Mouse (Mus musculus) bone marrow macrophage, adult 2 months (primary cell): ENCODE measurements at regions not wholly inside any gene's neighbourhood (a gene's known extent, or its start where the extent isn't known, plus 50 kb on each side); places are given as distances from the start of the nearest gene placed in this dataset.

Experiments
- H3K27ac ChIP-seq: 2 replicates; pipeline ENCODE4 v1.5.1; 2012; ENCODE audit warnings: low read depth, low read length; ENCODE audit not compliant: insufficient read depth
- H3K4me1 ChIP-seq: 2 replicates; pipeline ENCODE4 v1.6.1; 2012; ENCODE audit warnings: low read length; ENCODE audit not compliant: control insufficient read depth, insufficient read depth
- H3K4me3 ChIP-seq: 2 replicates; pipeline ENCODE4 v1.5.1; 2012; ENCODE audit warnings: mild to moderate bottlenecking, low read length, moderate library complexity; ENCODE audit not compliant: insufficient read depth
- CTCF ChIP-seq: IDR thresholded peaks from 2 replicates; pipeline ENCODE4 v1.5.1; 2012; ENCODE audit warnings: low read depth, mild to moderate bottlenecking, low read length, moderate library complexity
- POLR2A ChIP-seq: IDR thresholded peaks from 2 replicates; pipeline ENCODE4 v1.6.1; 2012; ENCODE audit warnings: mild to moderate bottlenecking, low read depth, low read length, borderline replicate concordance

DNA sequence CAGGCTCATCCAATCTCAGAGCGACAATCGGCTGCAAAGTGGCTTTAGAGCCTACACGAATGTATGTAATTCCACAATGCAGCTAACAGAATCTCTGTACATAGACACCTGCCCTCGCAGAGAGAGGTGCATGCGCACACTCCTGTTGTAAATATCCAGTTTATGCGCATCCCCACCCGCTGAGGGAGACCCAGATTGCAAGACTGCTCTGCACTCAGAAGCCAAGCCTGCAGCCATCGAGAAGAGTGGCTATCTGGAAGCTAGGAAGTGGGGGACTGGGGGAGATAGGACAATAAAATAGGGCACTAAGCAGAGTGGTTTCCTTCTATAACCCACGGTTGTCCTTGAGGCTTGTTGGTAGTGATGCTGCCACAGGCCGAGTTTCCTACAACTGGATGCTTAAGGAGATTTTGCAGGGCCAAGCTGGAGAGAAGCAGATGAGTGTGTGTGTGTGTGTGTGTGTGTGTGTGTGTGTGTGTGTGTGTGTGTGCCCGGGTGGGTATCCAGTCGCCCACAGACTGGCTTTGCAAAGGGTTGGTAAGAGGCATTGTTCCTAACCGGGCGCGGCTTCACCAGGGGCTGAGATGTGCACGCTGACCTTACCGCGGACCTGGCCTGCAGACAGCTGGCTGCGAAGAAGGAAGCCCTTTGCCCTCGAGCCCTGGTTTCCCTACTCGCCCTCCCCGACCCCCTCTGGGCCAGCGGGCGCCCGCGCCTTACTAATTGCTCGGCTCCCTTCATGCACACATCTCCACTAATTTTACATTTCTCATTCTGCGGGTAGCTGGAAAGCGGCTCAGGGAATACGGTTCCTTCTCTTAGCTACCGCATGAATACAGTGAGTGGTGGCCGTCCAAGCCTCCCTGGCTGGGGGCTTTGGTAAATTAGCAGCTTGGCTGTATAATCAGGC, 81.1 kb upstream of the Tbca start:
- Histone ChIP-seq H3K4me3 (no peak overlapping the region), H3K27ac (no peak overlapping the region), H3K4me1 (0 out of 2 replicates have a peak, but pooled peaks cover 3% of the 10 kb centered on the region)
- TF ChIP-seq POLR2A (no peak), CTCF (no peak)

DNA sequence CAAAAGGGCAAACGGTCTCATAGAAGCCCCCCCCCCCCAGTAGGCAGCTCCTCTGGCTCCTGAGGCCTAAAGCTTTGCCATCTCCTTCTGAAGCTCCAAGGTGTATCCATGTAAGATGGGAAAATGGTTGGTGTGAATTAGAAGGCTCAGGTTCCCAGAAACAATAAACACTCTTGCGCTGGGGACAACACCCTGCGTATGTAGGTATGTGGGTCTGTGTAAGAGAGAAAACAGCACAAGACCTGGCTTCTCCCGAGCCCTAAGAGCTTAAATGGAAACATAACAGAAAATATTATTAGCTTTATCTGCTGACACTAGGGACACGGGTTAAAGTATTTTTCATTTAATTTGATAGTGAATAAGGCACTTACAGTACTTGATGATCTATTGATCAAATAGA, 79.9 kb upstream of the Tbca start:
- TF ChIP-seq POLR2A: no peak
- TF ChIP-seq CTCF: no peak
- Histone ChIP-seq H3K4me1 (peaks cover 8% of the 10 kb centered on the region), H3K27ac (no peak overlapping the region), H3K4me3 (no peak overlapping the region)

GRCm38 (mm10) chr13:94709691-94710573, 78.8 kb upstream of the Tbca start:
- peak overlapping the region; percentile 56 for H3K4me3 ChIP-seq

DNA sequence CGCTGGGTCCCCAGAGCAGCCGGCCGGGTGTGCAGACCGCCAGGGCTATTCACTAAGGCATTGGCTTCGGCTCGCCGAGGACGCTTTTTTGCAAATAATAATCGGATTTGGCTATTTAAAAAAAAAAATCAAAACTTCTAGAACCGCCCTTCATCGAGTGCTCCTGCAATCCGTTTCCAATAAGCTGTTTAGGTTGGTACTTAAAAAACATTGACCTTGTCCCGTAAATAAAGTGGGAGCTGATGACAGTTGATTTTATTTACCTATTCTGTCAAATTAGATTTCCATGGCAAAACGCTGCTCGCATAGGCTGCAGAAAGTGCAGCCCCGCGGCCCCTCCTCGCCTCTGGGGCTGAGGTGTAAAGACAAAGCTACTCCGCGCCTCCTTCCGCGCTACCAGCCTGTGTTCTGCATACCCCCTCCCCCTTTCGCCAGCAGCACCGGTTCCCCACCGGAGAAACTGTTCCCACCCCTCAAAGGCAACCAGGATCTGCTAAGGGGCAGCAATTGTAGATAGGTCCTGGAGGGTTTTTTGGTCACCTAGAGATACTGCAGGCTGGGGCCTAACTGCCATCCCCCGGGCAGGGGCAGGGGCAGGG, 78.0 kb upstream of the Tbca start:
- TF ChIP-seq POLR2A (no peak), CTCF (no peak)
- peaks cover 9% of the 10 kb centered on the region for H3K4me1 ChIP-seq
- peak overlapping the region; percentile 56 for H3K4me3 ChIP-seq
- no peak overlapping the region for H3K27ac ChIP-seq

More at GRCm38 (mm10) chr13:94709691-94710573, 78.8 kb upstream of the Tbca start:
- H3K27ac ChIP-seq: no peak overlapping the region
- H3K4me1 ChIP-seq: peaks cover 9% of the 10 kb centered on the region
- TF ChIP-seq CTCF (no peak), POLR2A (no peak)

DNA sequence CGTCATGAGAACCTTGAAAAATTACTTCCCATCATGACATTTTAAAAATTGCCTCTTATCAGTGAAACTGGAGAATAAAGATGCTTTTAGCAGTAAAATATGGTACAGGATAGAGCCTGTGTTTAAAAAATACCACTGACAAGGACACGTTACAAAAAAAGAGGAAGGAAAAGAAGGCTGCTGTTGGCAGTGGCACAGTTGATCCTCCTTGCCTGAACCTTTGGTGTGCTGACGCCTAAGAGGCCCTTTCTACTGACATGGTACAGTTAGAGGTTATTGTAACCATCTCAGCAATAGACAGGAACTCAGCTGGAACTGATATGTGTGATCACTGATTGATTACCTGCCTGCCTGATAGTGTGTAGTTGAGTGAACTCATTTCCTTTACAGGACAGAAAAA, 75.3 kb upstream of the Tbca start:
- TF ChIP-seq POLR2A (no peak), CTCF (no peak)
- Histone ChIP-seq H3K4me1 (peaks cover 9% of the 10 kb centered on the region), H3K4me3 (no peak overlapping the region)

GRCm38 (mm10) chr13:94721625-94722024, 67.1 kb upstream of the Tbca start:
- Histone ChIP-seq H3K4me1 (no peaks in the 10 kb centered on the region), H3K27ac (no peak overlapping the region), H3K4me3 (peak overlapping the region; percentile 33; the same call in 1 of the 2 replicates)
- TF ChIP-seq POLR2A: no peak

More for the DNA sequence above, 75.3 kb upstream of the Tbca start:
- no peak overlapping the region for H3K27ac ChIP-seq
